Mouse (Mus musculus) midbrain, embryonic 16.5 days (tissue): ENCODE results near the gene B4galt1. TPM values are rescaled to one million over a fixed set of nuclear protein-coding genes. Genes with fewer than 3 reads are reported as not detected.
A peak's percentile ranks its signal among the peaks of the same experiment; 100 is the strongest.

Source experiments
- ATAC-seq: fragments of 200-750 bp; cut with Nextera tagmentation; 2 replicates; pipeline ENCODE4 v1.8.0; 2017; ENCODE audit warnings: moderate TSS enrichment
- H3K27ac ChIP-seq: fragments of 300-500 bp; sonication (generic); 2 replicates; pipeline ENCODE4 v1.5.1; 2014; ENCODE audit warnings: mild to moderate bottlenecking, low read length, mixed read lengths
- H3K27me3 ChIP-seq: fragments of 300-500 bp; sonication (generic); 2 replicates; pipeline ENCODE4 v1.6.1; 2014; ENCODE audit warnings: low read depth, low read length, mixed read lengths; ENCODE audit not compliant: control insufficient read depth, insufficient read depth
- H3K36me3 ChIP-seq: fragments of 300-500 bp; sonication (generic); 2 replicates; pipeline ENCODE4 v1.6.1; 2014; ENCODE audit warnings: mild to moderate bottlenecking, low read length, moderate library complexity, mixed read lengths; ENCODE audit not compliant: control insufficient read depth, insufficient read depth
- H3K4me1 ChIP-seq: fragments of 300-500 bp; sonication (generic); 2 replicates; pipeline ENCODE4 v1.6.1; 2014; ENCODE audit warnings: mild to moderate bottlenecking, low read length, mixed read lengths; ENCODE audit not compliant: control insufficient read depth, insufficient read depth
- H3K4me2 ChIP-seq: fragments of 300-500 bp; sonication (generic); 2 replicates; pipeline ENCODE4 v1.6.1; 2014; ENCODE audit warnings: mild to moderate bottlenecking, low read length, mixed read lengths
- H3K4me3 ChIP-seq: fragments of 300-500 bp; sonication (generic); 2 replicates; pipeline ENCODE4 v1.5.1; 2014; ENCODE audit warnings: low read depth, mild to moderate bottlenecking, low read length, moderate library complexity, mixed read lengths
- H3K9ac ChIP-seq: fragments of 300-500 bp; sonication (generic); 2 replicates; pipeline ENCODE4 v1.6.1; 2014; ENCODE audit warnings: low read depth, low read length, mixed read lengths
- H3K9me3 ChIP-seq: fragments of 300-500 bp; sonication (generic); replicated peaks from 2 replicates; pipeline ENCODE4 v1.6.1; 2014; ENCODE audit warnings: mild to moderate bottlenecking, low read length, mixed read lengths; ENCODE audit not compliant: control insufficient read depth, poor library complexity, severe bottlenecking
- WGBS: fragments of 180-500 bp; shearing (Covaris S2); extraction: QIAGEN DNeasy Blood & Tissue Kit; methylation state at CpG from one replicate; pipeline ENCODE4 v1.1.7; 2014; 5-methylcytosine and 5-hydroxymethylcytosine counted together
- polyA plus RNA-seq: library from polyadenylated mRNA; unstranded; fragments of >200 nt; fragmentation: Nextera tagmentation; extraction: Ambion mirVana; gene quantifications from 2 replicates; pipeline ENCODE4 v1.2.1, GENCODE M21; 2015

Gene B4galt1
- polyA plus RNA-seq = 5.8 and 6.4 TPM in 2 replicates

GRCm38 (mm10) chr4:40853565-40854386, at the start of gene B4galt1:
TSS of gene B4galt1 (minus strand) at chr4:40854005.
- Histone ChIP-seq H3K4me1 (peaks cover 31% of the 10 kb centered on the region), H3K9me3 (no peaks in the 10 kb centered on the region), H3K27me3 (no peaks in the 10 kb centered on the region), H3K9ac (peak within 1 kb of the TSS; percentile 85), H3K36me3 (no peaks in the 10 kb centered on the region), H3K27ac (peak within 1 kb of the TSS; percentile 82), H3K4me3 (peak within 1 kb of the TSS; percentile 78), H3K4me2 (peak within 1 kb of the TSS; percentile 74)
- under 1% methylated on average over 82 of the region's 83 CpGs for WGBS
- ATAC-seq = peak; percentile 95

DNA sequence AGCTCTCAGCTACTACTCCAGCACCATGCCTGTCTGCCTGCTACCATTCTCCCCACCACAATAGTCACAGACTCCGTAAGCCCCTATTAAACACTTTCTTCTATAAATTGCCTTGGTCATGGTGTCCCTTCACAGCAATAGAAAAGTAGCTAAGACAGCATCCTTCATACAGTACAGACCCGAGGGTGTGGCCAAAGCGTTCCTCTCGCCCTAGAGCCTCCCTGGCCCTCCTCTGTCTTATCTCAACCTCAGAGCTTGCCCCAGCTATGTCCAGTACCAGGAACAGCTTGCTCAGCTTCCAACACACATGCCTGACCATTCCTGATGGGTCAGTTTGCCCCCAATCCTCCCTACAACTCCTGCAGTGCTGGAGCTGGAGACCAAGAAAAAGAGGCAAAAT, 46.8 kb upstream of the B4galt1 start:
- WGBS = 87% methylated on average over 4 of the region's 4 CpGs
- H3K9ac ChIP-seq = no peak overlapping the region
- H3K27me3 ChIP-seq = no peaks in the 10 kb centered on the region
- H3K9me3 ChIP-seq = no peaks in the 10 kb centered on the region
- H3K4me1 ChIP-seq = no peaks in the 10 kb centered on the region
- H3K27ac ChIP-seq = no peak overlapping the region
- H3K4me3 ChIP-seq = no peak overlapping the region
- no peak for ATAC-seq
- H3K4me2 ChIP-seq = no peak overlapping the region
- H3K36me3 ChIP-seq = no peaks in the 10 kb centered on the region

GRCm38 (mm10) chr4:40900071-40900470, 46.3 kb upstream of the B4galt1 start:
- 97% methylated on average over 3 of the region's 3 CpGs for WGBS
- H3K27ac ChIP-seq = no peak overlapping the region
- H3K36me3 ChIP-seq = no peaks in the 10 kb centered on the region
- ATAC-seq = no peak
- no peak overlapping the region for H3K4me3 ChIP-seq
- no peaks in the 10 kb centered on the region for H3K4me1 ChIP-seq
- no peak overlapping the region for H3K4me2 ChIP-seq
- no peaks in the 10 kb centered on the region for H3K27me3 ChIP-seq
- no peaks in the 10 kb centered on the region for H3K9me3 ChIP-seq
- no peak overlapping the region for H3K9ac ChIP-seq

DNA sequence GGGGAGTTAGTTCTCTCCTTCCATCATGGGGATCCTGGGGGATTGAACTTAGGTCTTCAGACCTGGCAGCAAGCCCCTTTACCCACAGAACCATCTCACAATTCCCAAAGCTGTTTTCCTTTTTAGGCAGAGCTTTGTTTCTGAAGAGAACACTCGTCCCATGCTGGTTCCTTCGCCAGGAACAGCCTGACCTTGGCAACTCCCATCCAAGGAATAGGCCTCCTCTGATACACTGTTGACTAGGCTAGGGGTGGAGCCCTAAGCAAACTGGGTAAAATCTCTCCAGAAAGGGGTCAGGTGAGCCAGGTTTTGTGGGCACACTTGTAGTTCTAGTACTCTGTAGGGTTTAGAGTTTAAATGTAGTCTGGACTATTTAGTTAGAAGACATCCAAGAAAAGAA, 45.5 kb upstream of the B4galt1 start:
- no peak overlapping the region for H3K4me3 ChIP-seq
- H3K36me3 ChIP-seq = no peaks in the 10 kb centered on the region
- WGBS = 75% methylated on average over 2 of the region's 2 CpGs
- no peaks in the 10 kb centered on the region for H3K27me3 ChIP-seq
- no peak overlapping the region for H3K27ac ChIP-seq
- no peak overlapping the region for H3K9ac ChIP-seq
- no peak overlapping the region for H3K4me2 ChIP-seq
- no peak for ATAC-seq
- H3K9me3 ChIP-seq = no peaks in the 10 kb centered on the region
- H3K4me1 ChIP-seq = no peaks in the 10 kb centered on the region

DNA sequence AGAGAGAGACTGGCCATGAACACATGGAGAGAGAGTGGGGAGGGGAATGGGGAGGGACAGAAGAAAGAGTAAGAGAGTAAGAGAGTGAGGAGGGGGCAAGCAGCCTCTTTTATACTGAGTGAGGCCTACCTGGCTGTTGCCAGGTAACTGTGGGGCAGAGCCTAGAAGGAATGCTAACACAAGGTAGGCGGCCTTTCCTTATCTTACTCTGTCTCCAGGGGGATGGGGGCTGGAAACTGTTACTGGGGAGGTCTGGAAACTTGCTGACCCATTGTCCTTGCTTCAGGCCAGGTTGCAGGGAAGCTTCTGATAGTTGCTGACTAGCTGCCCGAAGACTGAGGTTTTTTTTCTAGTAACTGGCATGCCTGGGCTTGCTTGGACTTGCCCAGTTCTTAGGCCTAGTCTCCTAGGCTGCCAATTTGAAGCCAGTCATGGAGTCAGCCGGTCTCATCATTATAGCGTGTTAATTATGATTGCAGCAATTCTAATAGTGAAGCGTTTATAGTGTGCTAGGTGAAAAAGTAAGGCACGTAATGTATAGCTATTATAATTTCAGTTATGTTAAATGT, 44.8 kb upstream of the B4galt1 start:
- no peak overlapping the region for H3K27ac ChIP-seq
- ATAC-seq = no peak
- H3K36me3 ChIP-seq = no peaks in the 10 kb centered on the region
- H3K9ac ChIP-seq = no peak overlapping the region
- H3K27me3 ChIP-seq = no peaks in the 10 kb centered on the region
- H3K9me3 ChIP-seq = no peaks in the 10 kb centered on the region
- WGBS = 81% methylated on average over 6 of the region's 6 CpGs
- H3K4me2 ChIP-seq = no peak overlapping the region
- no peaks in the 10 kb centered on the region for H3K4me1 ChIP-seq
- no peak overlapping the region for H3K4me3 ChIP-seq

GRCm38 (mm10) chr4:40895646-40896045, 41.8 kb upstream of the B4galt1 start:
- WGBS = 96% methylated on average over 2 of the region's 2 CpGs

GRCm38 (mm10) chr4:40895118-40895517, 41.3 kb upstream of the B4galt1 start:
- WGBS = 94% methylated on average over 3 of the region's 3 CpGs
- no peaks in the 10 kb centered on the region for H3K4me1 ChIP-seq
- no peak for ATAC-seq
- no peak overlapping the region for H3K27ac ChIP-seq
- H3K27me3 ChIP-seq = no peaks in the 10 kb centered on the region
- H3K4me2 ChIP-seq = no peak overlapping the region
- H3K9ac ChIP-seq = no peak overlapping the region
- no peaks in the 10 kb centered on the region for H3K36me3 ChIP-seq
- no peak overlapping the region for H3K4me3 ChIP-seq
- H3K9me3 ChIP-seq = no peaks in the 10 kb centered on the region

More at GRCm38 (mm10) chr4:40895646-40896045, 41.8 kb upstream of the B4galt1 start:
- Histone ChIP-seq H3K27ac (no peak overlapping the region), H3K4me2 (no peak overlapping the region), H3K4me1 (no peaks in the 10 kb centered on the region), H3K27me3 (no peaks in the 10 kb centered on the region), H3K36me3 (no peaks in the 10 kb centered on the region), H3K9me3 (no peaks in the 10 kb centered on the region), H3K4me3 (no peak overlapping the region), H3K9ac (no peak overlapping the region)
- ATAC-seq = no peak

- H3K4me1 ChIP-seq = no peaks in the 10 kb centered on the region
- no peaks in the 10 kb centered on the region for H3K36me3 ChIP-seq
- no peaks in the 10 kb centered on the region for H3K9me3 ChIP-seq
- no peak overlapping the region for H3K4me3 ChIP-seq
- no peak for ATAC-seq
- no peak overlapping the region for H3K27ac ChIP-seq
- no peak overlapping the region for H3K4me2 ChIP-seq
- 78% methylated on average over 5 of the region's 5 CpGs for WGBS
- no peaks in the 10 kb centered on the region for H3K27me3 ChIP-seq
- H3K9ac ChIP-seq = no peak overlapping the region
These were observed 37.4 kb upstream of the B4galt1 start for GRCm38 (mm10) chr4:40891206-40891605.

DNA sequence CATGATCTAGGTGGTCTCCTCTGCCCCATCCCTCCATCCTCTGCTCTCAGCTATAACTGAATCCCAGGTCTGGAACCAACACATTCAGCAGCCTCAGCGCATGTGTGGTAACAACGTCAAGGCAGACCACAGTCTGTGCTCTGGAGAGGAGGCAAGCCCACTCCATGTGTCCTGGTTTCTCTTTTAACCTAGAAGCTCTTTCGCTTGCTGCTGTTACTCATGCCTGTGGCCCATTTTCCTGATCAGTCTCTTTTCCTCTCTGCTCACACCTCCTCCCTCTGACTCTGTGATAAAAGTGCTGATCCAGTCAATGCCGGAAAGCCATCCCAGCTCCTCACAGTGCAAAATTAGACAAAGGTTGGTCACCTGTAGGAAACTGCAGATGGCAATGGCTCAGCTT, 36.2 kb upstream of the B4galt1 start:
- 88% methylated on average over 4 of the region's 4 CpGs for WGBS
- Histone ChIP-seq H3K36me3 (no peaks in the 10 kb centered on the region), H3K27me3 (no peaks in the 10 kb centered on the region), H3K4me2 (no peak overlapping the region), H3K9ac (no peak overlapping the region), H3K27ac (no peak overlapping the region), H3K4me3 (no peak overlapping the region), H3K9me3 (no peaks in the 10 kb centered on the region), H3K4me1 (no peaks in the 10 kb centered on the region)
- ATAC-seq = no peak
